Mouse (Mus musculus) embryonic stem cell, embryonic (primary cell): ENCODE measurements around the gene Ei24.

Experiments used
- CTCF ChIA-PET, 4 experiments: fragments of 300-600 bp in 2 of 4; fragments of 350-600 bp in 2 of 4; sonication (Branson Sonifier 250); formaldehyde crosslinking; loops; one replicate each; lab custom pipeline; 2022; ENCODE audit warnings: inconsistent platforms in 2 of 4; lab: Charles Lee
- POLR2A ChIA-PET, 4 experiments: fragments of 300-600 bp in 2 of 4; fragments of 350-600 bp in 2 of 4; sonication (Branson Sonifier 250); formaldehyde crosslinking; loops; one replicate each; lab custom pipeline; 2022; ENCODE audit warnings: antibody characterized with exemption in 4 of 4, inconsistent platforms in 1 of 4; lab: Charles Lee

Gene Ei24

DNA sequence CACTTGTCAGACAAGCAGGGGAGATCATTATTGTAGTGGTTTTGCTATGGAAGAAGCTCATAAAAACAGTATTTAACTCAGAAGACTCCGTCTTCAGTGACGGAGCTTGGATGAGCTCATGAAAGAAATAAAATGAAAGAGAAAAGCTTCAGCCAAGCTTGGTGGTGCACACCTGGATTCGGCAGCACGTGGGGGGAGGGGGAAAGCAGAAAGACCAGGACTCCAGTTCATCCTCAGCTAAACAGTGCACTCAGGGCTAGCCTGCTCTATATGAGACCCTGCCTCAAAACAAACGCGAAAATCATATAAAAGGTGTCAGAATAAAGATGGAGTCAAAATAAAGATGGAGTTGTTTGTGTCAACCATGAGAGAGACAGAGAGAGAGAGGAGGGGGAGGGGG lies 6.2 kb upstream of the Ei24 start:
- CTCF ChIA-PET: interaction anchor here in 2 of 4 experiments (0.7 to 2.3 kb wide), 2 partner anchors 11 to 14 kb away, joined by 4 to 6 read pairs; no protein-coding TSS in a partner anchor
- POLR2A ChIA-PET: interaction anchor here in 3 of 4 experiments (0.5 to 3.6 kb wide), 29 partner anchors 8 to 668 kb away, joined by 3 to 17 read pairs (median 4); no protein-coding TSS in a partner anchor

DNA sequence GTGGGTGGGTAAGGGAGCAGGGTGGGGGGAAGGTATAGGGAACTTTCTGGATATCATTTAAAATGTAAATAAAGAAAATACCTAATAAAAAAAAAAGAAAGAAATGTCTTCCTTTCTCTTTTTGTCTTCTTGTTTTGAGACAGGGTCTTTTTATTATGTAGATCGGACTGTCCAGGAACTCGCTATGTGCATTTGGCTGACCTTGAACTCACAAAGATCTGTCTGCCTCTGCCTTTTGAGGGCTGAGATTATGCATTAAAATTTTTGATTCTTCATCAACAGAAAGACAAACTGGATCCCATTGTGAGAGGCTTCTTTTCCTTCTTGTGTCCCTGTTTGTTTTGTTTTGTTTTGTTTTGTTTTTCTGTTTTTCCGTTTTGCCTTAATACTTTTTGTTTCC lies 5.8 kb upstream of the Ei24 start:
- POLR2A ChIA-PET: interaction anchor here in 3 of 4 experiments (0.5 to 3.6 kb wide), 27 partner anchors 8 to 669 kb away, joined by 3 to 17 read pairs (median 4); partner anchors contain the start of gene Fez1 (in 1 of the 3)
- CTCF ChIA-PET: interaction anchor here in 2 of 4 experiments (0.7 to 2.3 kb wide), 2 partner anchors 11 to 14 kb away, joined by 4 to 6 read pairs; no protein-coding TSS in a partner anchor

- ChIA-PET POLR2A (interaction anchor here (0.6 to 3.6 kb wide), 16 partner anchors 8 to 84 kb away, joined by 3 to 17 read pairs (median 5); partner anchors contain the start of genes Chek1 (in 1 of the 4) and Fez1 (in 1 of the 4)), CTCF (interaction anchor here in 1 of 4 experiments (1.0 to 2.3 kb wide), 2 partner anchors 12 to 175 kb away, joined by 3 to 6 read pairs; no protein-coding TSS in a partner anchor)
Observed at GRCm38 (mm10) chr9:36801961-36802360, 4.8 kb upstream of the Ei24 start.

DNA sequence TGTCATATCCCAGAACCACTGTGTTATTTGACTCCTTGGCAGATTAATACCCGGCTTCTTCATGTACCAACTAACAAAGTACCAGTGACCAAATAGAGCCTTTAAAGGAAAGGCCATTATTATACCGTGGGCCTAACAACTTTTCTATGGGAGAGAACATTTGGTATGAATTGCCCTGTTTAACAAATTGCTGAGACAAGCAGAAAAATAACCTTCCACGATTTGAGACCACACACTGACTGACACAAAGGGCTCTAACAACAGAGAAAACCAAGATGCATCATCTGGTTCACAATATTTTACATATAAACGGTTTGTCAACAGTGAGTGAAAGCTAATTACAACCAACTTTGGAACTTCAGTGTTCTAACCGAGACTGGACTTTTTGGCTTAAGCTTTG lies 969 bp downstream of the Ei24 start:
- ChIA-PET POLR2A (interaction anchor here in 3 of 4 experiments (0.6 to 4.4 kb wide), 28 partner anchors 10 to 692 kb away, joined by 3 to 29 read pairs (median 4); partner anchors contain the start of genes Chek1 (in 2 of the 3), Fez1 (in 1 of the 3) and Msantd2 (in 1 of the 3)), CTCF (interaction anchor here in 1 of 4 experiments (0.7 kb wide), 1 partner anchor 18 kb away, joined by 3 read pairs; no protein-coding TSS in a partner anchor)

- ChIA-PET CTCF (interaction anchor here in 1 of 4 experiments (0.6 kb wide), 1 partner anchor 48 kb away, joined by 3 read pairs; no protein-coding TSS in a partner anchor), POLR2A (interaction anchor here in 3 of 4 experiments (0.6 to 4.4 kb wide), 21 partner anchors 8 to 83 kb away, joined by 3 to 29 read pairs (median 4); partner anchors contain the start of genes Chek1 (in 2 of the 3) and Fez1 (in 1 of the 3))
Observed at GRCm38 (mm10) chr9:36795556-36795955, 1.6 kb downstream of the Ei24 start.

GRCm38 (mm10) chr9:36794487-36794886 lies 2.7 kb downstream of the Ei24 start:
- ChIA-PET POLR2A (interaction anchor here in 3 of 4 experiments (0.7 to 4.4 kb wide), 17 partner anchors 9 to 79 kb away, joined by 3 to 29 read pairs (median 4); partner anchors contain the start of gene Chek1 (in 2 of the 3)), CTCF (interaction anchor here in 1 of 4 experiments (0.6 kb wide), 1 partner anchor 147 kb away, joined by 4 read pairs; no protein-coding TSS in a partner anchor)

GRCm38 (mm10) chr9:36792191-36792590 lies 5.0 kb downstream of the Ei24 start:
- POLR2A ChIA-PET: interaction anchor here in 3 of 4 experiments (0.5 to 2.0 kb wide), 4 partner anchors 10 to 66 kb away, joined by 3 to 10 read pairs (median 8); partner anchors contain the start of gene Chek1 (in 1 of the 3)
- CTCF ChIA-PET: interaction anchor here in 1 of 4 experiments (0.6 kb wide), 2 partner anchors 1473 to 1680 kb away, joined by 3 to 4 read pairs; no protein-coding TSS in a partner anchor

GRCm38 (mm10) chr9:36783921-36784320 lies 13.3 kb downstream of the Ei24 start:
- ChIA-PET CTCF (no interaction called here), POLR2A (interaction anchor here in 2 of 4 experiments (0.7 to 2.7 kb wide), 11 partner anchors 10 to 58 kb away, joined by 3 to 11 read pairs (median 4); partner anchors contain the start of genes Ei24 (in 2 of the 2) and Chek1 (in 1 of the 2))

DNA sequence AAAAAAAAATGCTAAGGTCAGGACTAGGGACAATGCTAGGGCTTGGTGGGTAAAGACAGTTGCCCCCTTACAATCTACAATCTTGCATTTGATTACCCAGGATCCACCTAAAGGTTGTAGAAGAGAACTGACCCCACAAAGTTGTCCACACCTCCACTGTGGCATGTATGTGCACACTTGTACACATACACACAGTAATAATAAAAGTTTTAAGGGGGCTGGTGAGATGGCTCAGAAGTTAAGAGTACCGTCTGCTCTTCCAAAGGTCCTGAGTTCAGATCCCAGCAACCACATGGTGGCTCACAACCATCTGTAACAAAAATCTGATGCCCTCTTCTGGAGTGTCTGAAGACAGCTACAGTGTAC lies 28.2 kb downstream of the Ei24 start:
- ChIA-PET CTCF (interaction anchor here in 1 of 4 experiments (0.7 kb wide), 1 partner anchor 11 kb away, joined by 4 read pairs; no protein-coding TSS in a partner anchor), POLR2A (interaction anchor here in 3 of 4 experiments (0.6 to 2.7 kb wide), 18 partner anchors 10 to 885 kb away, joined by 3 to 16 read pairs (median 4); partner anchors contain the start of genes Chek1 (in 2 of the 3) and Ei24 (in 2 of the 3))

DNA sequence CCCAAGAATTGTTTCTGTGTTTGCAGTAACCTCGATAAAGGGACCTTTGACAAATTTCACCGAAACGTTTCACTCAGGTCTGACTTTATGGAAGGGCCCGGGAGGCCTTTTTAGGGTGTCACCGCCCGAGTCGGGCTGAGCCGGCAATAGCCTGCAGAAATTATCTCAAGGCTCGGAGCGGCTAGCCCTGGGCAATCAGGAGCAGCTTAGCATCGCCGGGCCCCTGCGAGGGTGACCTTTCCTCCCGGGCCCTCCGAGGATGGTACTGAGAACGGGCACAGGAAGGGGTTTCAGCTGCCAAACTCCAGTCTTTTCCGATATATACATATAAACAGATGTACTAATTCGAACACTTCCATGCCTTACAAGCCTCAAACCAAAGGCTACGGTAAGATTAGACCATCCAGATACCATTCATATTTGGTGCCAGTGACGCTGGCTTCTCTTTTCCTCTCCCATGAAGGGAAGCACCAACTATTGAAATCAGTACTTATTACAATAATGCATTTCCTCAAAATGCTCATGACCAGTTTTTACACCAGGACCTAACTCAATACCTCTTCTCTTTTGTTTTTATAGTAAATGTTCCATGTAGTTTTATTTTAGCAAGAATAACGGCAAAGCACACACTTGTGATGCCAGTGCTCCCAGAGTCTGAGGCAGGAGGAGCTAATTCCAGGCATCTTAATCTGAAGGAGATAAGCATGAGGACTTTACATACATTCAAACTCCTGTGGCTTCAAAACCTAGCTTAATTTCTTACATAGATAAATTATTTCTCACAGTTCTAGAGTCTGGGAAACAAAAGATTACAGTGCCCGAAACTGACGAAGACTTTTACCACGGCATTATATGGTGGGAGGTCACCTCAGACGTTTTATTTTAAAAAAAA lies 28.8 kb downstream of the Ei24 start:
- CTCF ChIA-PET: no interaction called here

DNA sequence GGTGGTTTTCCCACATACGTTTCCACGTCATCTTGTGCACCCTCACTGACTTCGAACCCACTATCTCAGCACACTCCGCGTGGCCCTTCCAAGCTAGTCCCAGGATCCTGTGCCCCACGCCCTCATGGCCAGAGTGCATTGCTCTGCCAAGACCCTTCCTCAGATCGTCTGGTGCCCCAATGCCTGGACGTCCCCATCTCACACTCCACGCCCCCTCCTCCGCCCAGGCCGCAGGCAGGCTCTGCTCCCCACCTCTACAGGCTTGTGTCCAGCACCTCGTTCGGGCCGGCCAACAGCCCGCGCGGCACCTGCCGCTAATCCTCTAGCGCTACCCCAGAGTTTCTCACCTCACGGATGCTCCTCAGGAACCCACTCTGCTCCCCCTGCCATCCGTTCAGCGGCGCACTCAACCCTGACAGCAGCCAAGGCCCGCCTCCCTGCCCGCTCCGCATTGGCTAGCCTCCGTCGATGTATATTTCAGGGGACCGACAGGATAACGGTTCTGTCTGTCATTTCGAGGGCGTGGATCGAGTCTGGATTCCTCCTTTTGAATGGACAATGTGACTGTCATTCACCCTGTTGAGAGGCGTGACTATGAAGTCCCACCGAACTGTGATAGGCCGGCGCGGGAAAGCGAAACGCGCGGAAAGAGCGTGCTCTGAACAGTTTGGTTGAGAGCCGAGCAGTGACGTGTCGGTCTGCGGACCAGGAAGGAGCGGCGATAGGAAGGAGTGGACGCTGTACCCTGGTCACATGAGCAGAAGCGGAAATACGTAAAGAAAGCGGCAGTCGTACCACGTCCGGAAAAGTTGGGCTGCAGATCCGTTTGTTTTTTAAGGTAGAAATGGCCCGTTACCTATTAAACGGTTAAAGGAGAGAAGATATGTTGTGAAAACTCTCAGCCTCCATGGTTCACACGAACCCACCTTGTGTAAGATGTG lies 29.7 kb downstream of the Ei24 start, which contains the start of gene Stt3a:
Gene Stt3a (minus strand): TSS at position 477 of the 941 bp plus-strand sequence.
- CTCF ChIA-PET: no interaction called here
- POLR2A ChIA-PET: interaction anchor here (0.6 to 2.7 kb wide), 27 partner anchors 9 to 484 kb away, joined by 3 to 16 read pairs (median 4); partner anchors contain the start of genes Chek1 (in 2 of the 4) and Ei24 (in 1 of the 4)

More for the DNA sequence above, 28.8 kb downstream of the Ei24 start:
- POLR2A ChIA-PET: interaction anchor here (0.6 to 2.7 kb wide), 20 partner anchors 10 to 886 kb away, joined by 3 to 16 read pairs (median 3); partner anchors contain the start of genes Chek1 (in 2 of the 4) and Ei24 (in 2 of the 4)

DNA sequence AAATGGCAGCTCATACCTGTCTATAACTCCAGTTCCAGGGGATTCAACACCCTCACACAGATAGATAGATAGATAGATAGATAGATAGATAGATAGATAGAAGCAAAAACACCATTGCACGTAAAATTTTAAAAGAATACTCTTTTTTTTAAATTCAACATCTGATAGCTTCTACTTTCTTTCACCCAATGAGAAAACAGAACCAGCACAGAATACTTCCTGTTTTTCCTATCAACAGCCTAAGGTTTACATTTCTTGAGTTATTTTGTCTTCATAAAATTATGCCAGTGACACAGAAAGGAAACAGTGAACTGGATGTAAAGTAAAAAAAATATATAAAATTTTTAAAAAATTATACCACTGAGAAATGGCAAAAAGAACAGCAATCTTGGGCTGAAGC lies 32.8 kb downstream of the Ei24 start:
- CTCF ChIA-PET: interaction anchor here in 2 of 4 experiments (0.6 to 1.1 kb wide), 2 partner anchors 37 to 38 kb away, joined by 4 read pairs; partner anchors contain the start of gene Chek1 (in 1 of the 2)
- POLR2A ChIA-PET: interaction anchor here in 3 of 4 experiments (0.9 to 2.3 kb wide), 13 partner anchors 10 to 58 kb away, joined by 3 to 21 read pairs (median 4); partner anchors contain the start of genes Chek1 (in 1 of the 3) and Ei24 (in 1 of the 3)
